Mouse (Mus musculus): ENCODE results near the gene Elane. TPM values are rescaled to one million over a fixed set of nuclear protein-coding genes. Genes with fewer than 3 reads are reported as not detected.

The Elane gene
- polyA plus RNA-seq, 1 experiment = 33.0 TPM

GRCm38 (mm10) chr10:79862925-79863324 lies 23.1 kb upstream of the Elane start:
- Histone ChIP-seq H3K4me1 (ENCODE audit: control insufficient read depth, insufficient read depth, insufficient read length) (peaks cover 3% of the 10 kb centered on the region; the same call in 1 of the 2 replicates), H3K27me3 (ENCODE audit: control insufficient read depth, insufficient read depth, low read length) (no peaks in the 10 kb centered on the region), H3K4me3 (ENCODE audit: extremely low read depth, insufficient read depth, insufficient read length) (no peak overlapping the region), H3K36me3 (ENCODE audit: control insufficient read depth, insufficient read depth, low read length) (peaks cover 52% of the 10 kb centered on the region), H3K27ac (ENCODE audit: insufficient read depth, low read length) (no peak overlapping the region)
- WGBS = 85% methylated on average over 10 of the region's 10 CpGs
- TF ChIP-seq CTCF (IDR thresholded peaks at IDR 0.05; ENCODE audit: extremely low read depth, insufficient read depth, insufficient read length, insufficient replicate concordance) (no peak), POLR2A (IDR thresholded peaks at IDR 0.05; ENCODE audit: low read depth, low read length) (no peak)
- DNase-seq (ENCODE audit: low read depth in 1 of 2, low spot score in 2 of 2) = no peak

- Histone ChIP-seq H3K36me3 (ENCODE audit: control insufficient read depth, insufficient read depth, low read length) (peaks cover 44% of the 10 kb centered on the region), H3K27ac (ENCODE audit: insufficient read depth, low read length) (no peak overlapping the region), H3K27me3 (ENCODE audit: control insufficient read depth, insufficient read depth, low read length) (no peaks in the 10 kb centered on the region), H3K4me1 (ENCODE audit: control insufficient read depth, insufficient read depth, insufficient read length) (no peaks in the 10 kb centered on the region; the same call in 1 of the 2 replicates), H3K4me3 (ENCODE audit: extremely low read depth, insufficient read depth, insufficient read length) (no peak overlapping the region)
- TF ChIP-seq POLR2A (IDR thresholded peaks at IDR 0.05; ENCODE audit: low read depth, low read length) = no peak
- no peak for TF ChIP-seq CTCF (IDR thresholded peaks at IDR 0.05; ENCODE audit: extremely low read depth, insufficient read depth, insufficient read length, insufficient replicate concordance)
- DNase-seq (ENCODE audit: low read depth in 1 of 2, low spot score in 2 of 2) = no peak
- 69% methylated on average over 10 of the region's 10 CpGs for WGBS
Observed at GRCm38 (mm10) chr10:79864351-79865188, 21.5 kb upstream of the Elane start.

- no peak for DNase-seq (ENCODE audit: low read depth in 1 of 2, low spot score in 2 of 2)
- H3K27me3 ChIP-seq (ENCODE audit: control insufficient read depth, insufficient read depth, low read length) = no peaks in the 10 kb centered on the region
- WGBS = 82% methylated on average over 12 of the region's 12 CpGs
- peaks cover 38% of the 10 kb centered on the region for H3K36me3 ChIP-seq (ENCODE audit: control insufficient read depth, insufficient read depth, low read length)
- H3K27ac ChIP-seq (ENCODE audit: insufficient read depth, low read length) = no peak overlapping the region
- no peak overlapping the region for H3K4me3 ChIP-seq (ENCODE audit: extremely low read depth, insufficient read depth, insufficient read length)
- H3K4me1 ChIP-seq (ENCODE audit: control insufficient read depth, insufficient read depth, insufficient read length) = no peaks in the 10 kb centered on the region; the same call in 1 of the 2 replicates
- TF ChIP-seq POLR2A (IDR thresholded peaks at IDR 0.05; ENCODE audit: low read depth, low read length) (no peak), CTCF (IDR thresholded peaks at IDR 0.05; ENCODE audit: extremely low read depth, insufficient read depth, insufficient read length, insufficient replicate concordance) (no peak)
Observed at GRCm38 (mm10) chr10:79865189-79865601, 20.9 kb upstream of the Elane start.

- TF ChIP-seq POLR2A (IDR thresholded peaks at IDR 0.05; ENCODE audit: low read depth, low read length) = no peak
- no peak for TF ChIP-seq CTCF (IDR thresholded peaks at IDR 0.05; ENCODE audit: extremely low read depth, insufficient read depth, insufficient read length, insufficient replicate concordance)
- WGBS = 78% methylated on average over 19 of the region's 19 CpGs
- DNase-seq (ENCODE audit: low read depth in 1 of 2, low spot score in 2 of 2) = no peak
- no peaks in the 10 kb centered on the region for H3K27me3 ChIP-seq (ENCODE audit: control insufficient read depth, insufficient read depth, low read length)
- H3K4me3 ChIP-seq (ENCODE audit: extremely low read depth, insufficient read depth, insufficient read length) = no peak overlapping the region
- no peaks in the 10 kb centered on the region; the same call in 1 of the 2 replicates for H3K4me1 ChIP-seq (ENCODE audit: control insufficient read depth, insufficient read depth, insufficient read length)
- H3K27ac ChIP-seq (ENCODE audit: insufficient read depth, low read length) = no peak overlapping the region
- H3K36me3 ChIP-seq (ENCODE audit: control insufficient read depth, insufficient read depth, low read length) = peaks cover 31% of the 10 kb centered on the region
Observed at GRCm38 (mm10) chr10:79865801-79866295, 20.2 kb upstream of the Elane start.

GRCm38 (mm10) chr10:79866601-79867000 lies 19.4 kb upstream of the Elane start:
- Histone ChIP-seq H3K4me3 (ENCODE audit: extremely low read depth, insufficient read depth, insufficient read length) (no peak overlapping the region), H3K4me1 (ENCODE audit: control insufficient read depth, insufficient read depth, insufficient read length) (no peaks in the 10 kb centered on the region), H3K27me3 (ENCODE audit: control insufficient read depth, insufficient read depth, low read length) (no peaks in the 10 kb centered on the region), H3K27ac (ENCODE audit: insufficient read depth, low read length) (no peak overlapping the region), H3K36me3 (ENCODE audit: control insufficient read depth, insufficient read depth, low read length) (peaks cover 25% of the 10 kb centered on the region)
- TF ChIP-seq POLR2A (IDR thresholded peaks at IDR 0.05; ENCODE audit: low read depth, low read length) (no peak), CTCF (IDR thresholded peaks at IDR 0.05; ENCODE audit: extremely low read depth, insufficient read depth, insufficient read length, insufficient replicate concordance) (no peak)
- DNase-seq (ENCODE audit: low read depth in 1 of 2, low spot score in 2 of 2) = no peak
- 85% methylated on average over 11 of the region's 11 CpGs for WGBS

- no peak for TF ChIP-seq CTCF (IDR thresholded peaks at IDR 0.05; ENCODE audit: extremely low read depth, insufficient read depth, insufficient read length, insufficient replicate concordance)
- TF ChIP-seq POLR2A (IDR thresholded peaks at IDR 0.05; ENCODE audit: low read depth, low read length) = no peak
Observed at GRCm38 (mm10) chr10:79871845-79872244, 14.2 kb upstream of the Elane start.

GRCm38 (mm10) chr10:79872862-79873261 lies 13.2 kb upstream of the Elane start:
- DNase-seq (ENCODE audit: low read depth in 1 of 2, low spot score in 2 of 2) = no peak
- no peaks in the 10 kb centered on the region for H3K36me3 ChIP-seq (ENCODE audit: control insufficient read depth, insufficient read depth, low read length)
- H3K27ac ChIP-seq (ENCODE audit: insufficient read depth, low read length) = no peak overlapping the region
- H3K27me3 ChIP-seq (ENCODE audit: control insufficient read depth, insufficient read depth, low read length) = peaks cover 8% of the 10 kb centered on the region
- TF ChIP-seq CTCF (IDR thresholded peaks at IDR 0.05; ENCODE audit: extremely low read depth, insufficient read depth, insufficient read length, insufficient replicate concordance) (no peak), POLR2A (IDR thresholded peaks at IDR 0.05; ENCODE audit: low read depth, low read length) (no peak)
- H3K4me1 ChIP-seq (ENCODE audit: control insufficient read depth, insufficient read depth, insufficient read length) = peaks cover 20% of the 10 kb centered on the region
- no peak overlapping the region for H3K4me3 ChIP-seq (ENCODE audit: extremely low read depth, insufficient read depth, insufficient read length)
- 37% methylated on average over 3 of the region's 3 CpGs for WGBS

More at GRCm38 (mm10) chr10:79871845-79872244, 14.2 kb upstream of the Elane start:
- H3K4me1 ChIP-seq (ENCODE audit: control insufficient read depth, insufficient read depth, insufficient read length) = peaks cover 12% of the 10 kb centered on the region
- H3K27ac ChIP-seq (ENCODE audit: insufficient read depth, low read length) = no peak overlapping the region
- 88% methylated on average over 8 of the region's 8 CpGs for WGBS
- DNase-seq (ENCODE audit: low read depth in 1 of 2, low spot score in 2 of 2) = no peak
- H3K4me3 ChIP-seq (ENCODE audit: extremely low read depth, insufficient read depth, insufficient read length) = no peak overlapping the region
- no peaks in the 10 kb centered on the region for H3K36me3 ChIP-seq (ENCODE audit: control insufficient read depth, insufficient read depth, low read length)
- H3K27me3 ChIP-seq (ENCODE audit: control insufficient read depth, insufficient read depth, low read length) = peaks cover 8% of the 10 kb centered on the region
